Mouse (Mus musculus) stomach, postnatal 0 days (tissue): Measurements from ENCODE around the gene Elp1.

Experiments used
- CTCF ChIP-seq: IDR thresholded peaks from 2 replicates; pipeline ENCODE4 v1.5.1; 2016; ENCODE audit warnings: antibody characterized with exemption, low read depth, mild to moderate bottlenecking, moderate library complexity
- EP300 ChIP-seq: optimal IDR thresholded peaks from 2 replicates; pipeline ENCODE3; 2016; ENCODE audit warnings: antibody characterized with exemption

GRCm38 (mm10) chr4:56756966-56757600, 45.0 kb downstream of the Elp1 start:
- TF ChIP-seq EP300: no peak
- no peak for TF ChIP-seq CTCF
